Mouse (Mus musculus) spleen, adult 2 months (tissue): ENCODE measurements around the gene Trim71.

Source experiments
- CTCF ChIP-seq: fragments of 200-500 bp; IDR thresholded peaks from 2 replicates; pipeline ENCODE4 v1.5.1; 2011; ENCODE audit warnings: mild to moderate bottlenecking, inconsistent platforms; ENCODE audit not compliant: insufficient read depth, insufficient read length, insufficient replicate concordance; ENCODE audit errors: extremely low read depth
- POLR2A ChIP-seq: fragments of 200-500 bp; IDR thresholded peaks from 2 replicates; pipeline ENCODE4 v1.6.1; 2011; ENCODE audit warnings: low read depth, low read length, inconsistent platforms

DNA sequence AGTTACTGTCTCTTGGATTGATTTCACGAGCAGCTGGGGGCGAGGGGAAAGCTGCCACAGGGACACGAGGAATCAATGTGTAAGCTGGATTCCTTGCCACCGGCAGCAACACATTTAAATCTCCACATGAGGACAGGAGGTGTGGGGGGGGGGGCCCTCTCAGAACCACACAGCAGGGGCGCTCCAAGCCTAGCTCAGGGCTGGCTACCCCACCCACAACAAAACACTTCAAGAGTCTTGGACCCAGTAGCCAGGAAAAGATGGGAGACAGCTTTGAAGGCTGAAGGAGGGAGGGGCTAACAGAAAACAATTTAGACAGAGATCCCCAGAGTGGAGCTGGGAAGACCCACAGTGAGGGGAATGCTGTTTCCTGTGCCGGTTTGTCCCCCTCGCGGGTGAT lies 38.3 kb downstream of the Trim71 start:
- no peak for TF ChIP-seq CTCF
- TF ChIP-seq POLR2A, result no peak
